Mouse (Mus musculus) kidney, postnatal 14 days (tissue): Measurements from ENCODE around the gene Kcnh1.

Source experiments
- DNase-seq: peaks from one replicate; pipeline ENCODE4 v3.0.0; 2022; ENCODE audit warnings: mixed read lengths

Kcnh1 gene

DNA sequence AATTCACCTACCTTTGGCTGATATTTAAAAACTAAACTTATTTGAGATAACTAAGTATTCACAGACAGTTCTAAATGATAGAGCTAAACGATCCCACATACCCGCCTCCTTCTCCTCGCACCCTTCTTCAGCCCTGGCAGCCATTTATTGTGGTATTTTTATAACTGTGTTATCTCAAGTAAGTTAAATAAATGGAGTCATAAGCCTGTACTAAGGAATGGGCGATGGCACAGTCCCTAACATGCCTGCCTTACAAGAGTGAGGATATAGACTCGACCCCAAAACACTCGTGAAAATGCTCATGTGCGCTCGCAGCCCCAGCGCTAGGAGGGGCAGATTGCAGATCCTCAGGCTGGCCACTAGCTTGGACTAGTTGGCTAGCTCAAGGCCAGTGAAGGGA is 79.3 kb downstream of the Kcnh1 start:
- DNase-seq, result no peak

GRCm38 (mm10) chr1:192277801-192278385 is 87.3 kb downstream of the Kcnh1 start:
- DNase-seq, result no peak

GRCm38 (mm10) chr1:192284340-192284739 is 93.8 kb downstream of the Kcnh1 start:
- DNase-seq, result no peak

- DNase-seq, result no peak
Observed at GRCm38 (mm10) chr1:192284950-192285349, 94.4 kb downstream of the Kcnh1 start.

- DNase-seq, result no peak
Observed at GRCm38 (mm10) chr1:192288456-192288855, 97.9 kb downstream of the Kcnh1 start.

DNA sequence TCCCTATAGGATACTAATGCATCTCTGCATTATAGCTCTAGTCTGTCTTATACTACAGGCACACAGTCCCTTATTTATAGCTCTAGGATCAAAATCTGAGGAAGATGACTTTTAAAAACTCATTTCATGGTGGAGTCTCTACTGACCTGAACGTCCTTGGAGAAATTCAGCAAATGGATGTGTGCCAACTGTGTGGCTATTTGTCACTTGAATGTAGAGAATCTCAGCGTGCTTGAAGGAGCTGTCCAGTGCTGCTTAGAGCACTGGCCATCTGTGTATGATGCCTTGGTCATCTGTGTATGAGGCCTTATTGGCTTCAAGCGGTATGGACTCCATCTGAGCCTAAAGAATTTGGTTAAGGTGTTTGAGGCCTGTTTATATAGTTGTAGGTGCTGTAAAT is 100.7 kb downstream of the Kcnh1 start:
- no peak for DNase-seq

DNA sequence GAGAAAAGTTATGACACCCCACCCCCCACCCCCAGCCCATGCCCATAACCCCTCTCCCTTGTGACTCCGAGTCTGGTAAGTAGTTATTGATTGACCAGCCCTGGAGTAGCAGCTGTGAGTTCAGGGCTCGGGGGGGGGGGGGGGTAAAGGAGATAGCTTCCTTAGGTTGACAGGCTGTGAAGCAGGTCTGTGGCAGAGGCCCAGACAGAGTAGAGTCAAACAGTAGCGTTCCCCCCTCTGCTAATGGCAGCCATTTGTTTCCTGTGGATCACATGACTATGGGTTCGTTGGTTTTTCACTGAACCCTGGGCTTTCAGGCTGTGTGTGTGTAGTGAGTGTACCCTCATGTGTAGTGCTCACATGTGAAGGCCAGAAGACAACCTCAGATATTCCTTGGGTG is 102.8 kb downstream of the Kcnh1 start:
- no peak for DNase-seq

DNA sequence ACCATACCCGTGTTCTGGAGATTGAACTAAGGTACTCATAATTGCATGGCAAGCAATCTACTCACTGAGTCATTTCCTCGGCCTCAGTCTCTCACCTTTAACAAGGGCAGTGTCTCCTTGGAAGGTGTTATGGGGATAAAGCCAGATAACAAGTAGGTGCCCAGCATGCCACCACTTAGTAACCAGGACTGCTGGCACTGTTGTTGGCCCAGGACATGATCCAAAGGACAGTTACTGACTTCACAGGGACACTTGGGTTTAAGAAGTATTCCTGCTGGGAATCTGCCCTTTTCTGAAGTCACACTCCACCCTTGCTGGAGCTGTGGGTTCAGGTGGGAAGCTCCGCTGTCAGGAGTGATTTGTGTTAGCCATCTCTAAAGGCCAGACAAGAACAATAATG is 103.3 kb downstream of the Kcnh1 start:
- no peak for DNase-seq

DNA sequence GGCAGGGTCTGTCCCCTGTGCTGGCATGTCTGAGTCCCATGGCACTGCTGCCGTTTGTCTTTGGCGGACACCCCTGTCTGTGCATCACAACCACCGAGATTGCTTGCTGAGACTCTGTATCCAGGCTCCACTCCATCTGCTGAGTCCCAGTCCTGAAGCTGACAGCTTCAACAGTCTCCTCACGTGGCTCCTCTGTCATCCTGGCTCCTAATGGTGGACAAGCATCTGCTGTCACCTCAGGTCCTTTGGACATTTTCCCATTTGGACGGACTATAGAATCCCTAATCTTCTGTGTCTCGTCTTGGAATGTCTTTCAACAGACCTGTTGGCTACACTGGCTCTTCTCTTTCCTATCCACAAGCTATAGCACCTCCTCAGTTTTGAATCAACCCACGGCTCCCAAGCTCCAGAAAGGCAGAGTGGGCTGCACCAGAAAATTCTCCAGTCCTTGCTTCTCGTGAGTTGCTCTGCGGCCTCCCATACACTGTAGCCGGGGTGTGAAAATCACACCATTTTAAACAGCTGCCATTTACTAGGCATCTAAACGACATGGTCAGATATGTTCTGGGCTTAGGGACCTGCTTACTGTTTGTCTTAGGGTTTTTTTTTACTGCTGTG is 104.8 kb downstream of the Kcnh1 start:
- no peak for DNase-seq

GRCm38 (mm10) chr1:192295902-192296301 is 105.3 kb downstream of the Kcnh1 start:
- DNase-seq, result no peak

- no peak for DNase-seq
Observed at GRCm38 (mm10) chr1:192297481-192298128, 107.0 kb downstream of the Kcnh1 start.

- no peak for DNase-seq
Observed at GRCm38 (mm10) chr1:192300417-192300816, 109.8 kb downstream of the Kcnh1 start.

- DNase-seq, result no peak
Observed at GRCm38 (mm10) chr1:192303615-192304014, 113.0 kb downstream of the Kcnh1 start.

GRCm38 (mm10) chr1:192305155-192305554 is 114.6 kb downstream of the Kcnh1 start:
- no peak for DNase-seq

GRCm38 (mm10) chr1:192307055-192307454 is 116.5 kb downstream of the Kcnh1 start:
- no peak for DNase-seq

DNA sequence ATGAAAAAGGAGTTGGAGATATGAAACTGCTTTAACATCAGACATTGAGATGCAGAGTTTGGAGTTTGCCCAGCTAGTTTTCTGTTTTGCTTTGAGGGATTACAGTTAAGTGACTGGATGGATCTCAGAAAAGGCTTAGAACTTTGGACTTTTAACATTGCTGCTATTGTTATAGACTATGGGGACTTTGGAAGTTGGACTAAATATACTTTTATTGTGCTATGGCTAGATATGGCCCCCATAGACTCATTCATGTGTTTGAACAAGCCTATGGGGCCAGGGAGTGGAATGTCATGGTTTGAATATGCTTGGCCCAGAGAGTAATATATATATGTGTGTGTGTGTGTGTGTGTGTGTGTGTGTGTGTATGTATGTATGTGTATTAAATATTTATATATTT is 120.7 kb downstream of the Kcnh1 start:
- no peak for DNase-seq

GRCm38 (mm10) chr1:192311851-192312438 is 121.4 kb downstream of the Kcnh1 start:
- no peak for DNase-seq

GRCm38 (mm10) chr1:192312446-192312845 is 121.9 kb downstream of the Kcnh1 start:
- no peak for DNase-seq

GRCm38 (mm10) chr1:192312998-192313397 is 122.4 kb downstream of the Kcnh1 start:
- no peak for DNase-seq

DNA sequence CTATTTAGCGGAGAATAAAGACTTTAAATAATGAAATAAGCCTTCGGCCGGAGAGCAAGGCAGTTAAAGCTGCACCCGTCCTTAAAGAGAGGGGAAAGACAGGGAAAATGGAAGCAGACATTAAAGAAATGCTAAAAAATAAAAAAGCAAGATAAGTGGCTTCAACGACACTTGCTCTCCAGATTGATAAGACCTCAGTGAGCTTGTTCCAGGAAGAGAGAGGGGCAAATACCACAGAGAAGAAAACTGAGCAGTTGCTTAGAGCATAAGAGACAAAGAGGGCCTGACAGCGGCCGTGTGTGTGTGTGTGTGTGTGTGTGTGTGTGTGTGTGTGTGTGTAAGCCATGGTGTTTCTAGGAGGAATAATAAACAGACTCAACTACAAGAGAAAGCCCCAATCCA is 123.0 kb downstream of the Kcnh1 start:
- no peak for DNase-seq

GRCm38 (mm10) chr1:192314044-192314443 is 123.5 kb downstream of the Kcnh1 start:
- DNase-seq, result no peak

DNA sequence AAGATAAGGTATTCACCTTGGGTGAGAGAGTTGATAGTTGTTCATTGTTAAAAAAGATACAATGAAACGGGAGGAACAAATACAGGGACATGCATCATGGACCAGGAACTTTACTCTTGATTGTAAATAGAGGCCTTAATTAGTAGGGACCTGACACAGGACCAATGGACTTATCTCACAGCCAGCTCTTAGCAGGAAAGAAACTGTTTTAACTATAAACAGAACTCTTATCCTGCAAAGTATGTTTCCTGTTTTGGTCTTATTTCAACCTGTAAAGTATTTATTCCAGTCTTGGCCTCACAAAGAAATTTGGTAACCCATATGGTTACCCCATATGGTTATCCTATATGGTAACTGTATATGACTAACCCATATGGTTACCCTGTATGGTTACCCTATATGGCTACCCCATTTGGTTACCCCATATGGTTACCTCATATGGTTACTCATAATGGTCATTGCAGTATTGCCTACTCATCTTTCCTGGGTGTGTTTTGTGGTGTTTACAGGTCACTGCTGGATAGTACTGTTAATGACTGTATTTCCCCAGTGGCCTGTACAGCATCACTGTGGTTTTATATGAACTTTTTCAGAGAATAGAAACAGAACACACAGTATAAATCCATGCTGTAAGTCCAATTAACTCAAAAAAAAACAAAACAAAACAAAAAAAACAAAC is 125.0 kb downstream of the Kcnh1 start:
- DNase-seq, result no peak

- no peak for DNase-seq
Observed at GRCm38 (mm10) chr1:192324223-192324622, 133.6 kb downstream of the Kcnh1 start.

DNA sequence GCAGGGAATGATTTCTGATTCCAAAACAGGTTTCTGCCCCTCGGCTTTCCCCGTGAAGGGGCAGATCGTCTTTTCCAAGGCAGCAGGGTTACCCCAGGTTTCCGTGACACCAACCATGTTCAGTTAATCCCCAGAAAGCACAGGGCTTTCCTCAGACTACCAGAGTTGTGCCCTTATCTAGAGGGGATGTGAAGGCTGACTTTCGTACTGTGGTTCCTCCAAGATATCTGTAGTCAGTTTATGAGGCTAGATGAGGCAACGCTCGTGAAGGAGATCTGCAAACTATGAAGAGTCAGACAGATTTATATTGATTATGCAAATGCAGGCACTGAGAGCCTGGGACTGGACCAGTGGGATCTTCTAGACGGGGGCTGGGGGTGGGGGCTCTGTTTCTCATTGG is 136.5 kb downstream of the Kcnh1 start:
- no peak for DNase-seq
